Mouse (Mus musculus): ENCODE results near the gene Nalcn. TPM values are rescaled to one million over a fixed set of nuclear protein-coding genes. Genes with fewer than 3 reads are reported as not detected.
"Not testable (repeated sequence)": the region's sequence is repeated elsewhere in the genome, so short reads cannot be mapped to it uniquely, and the experiment has no call there.

Nalcn gene
- under 1 TPM; 0.18 to 0.28 TPM for total RNA-seq (2021)

DNA sequence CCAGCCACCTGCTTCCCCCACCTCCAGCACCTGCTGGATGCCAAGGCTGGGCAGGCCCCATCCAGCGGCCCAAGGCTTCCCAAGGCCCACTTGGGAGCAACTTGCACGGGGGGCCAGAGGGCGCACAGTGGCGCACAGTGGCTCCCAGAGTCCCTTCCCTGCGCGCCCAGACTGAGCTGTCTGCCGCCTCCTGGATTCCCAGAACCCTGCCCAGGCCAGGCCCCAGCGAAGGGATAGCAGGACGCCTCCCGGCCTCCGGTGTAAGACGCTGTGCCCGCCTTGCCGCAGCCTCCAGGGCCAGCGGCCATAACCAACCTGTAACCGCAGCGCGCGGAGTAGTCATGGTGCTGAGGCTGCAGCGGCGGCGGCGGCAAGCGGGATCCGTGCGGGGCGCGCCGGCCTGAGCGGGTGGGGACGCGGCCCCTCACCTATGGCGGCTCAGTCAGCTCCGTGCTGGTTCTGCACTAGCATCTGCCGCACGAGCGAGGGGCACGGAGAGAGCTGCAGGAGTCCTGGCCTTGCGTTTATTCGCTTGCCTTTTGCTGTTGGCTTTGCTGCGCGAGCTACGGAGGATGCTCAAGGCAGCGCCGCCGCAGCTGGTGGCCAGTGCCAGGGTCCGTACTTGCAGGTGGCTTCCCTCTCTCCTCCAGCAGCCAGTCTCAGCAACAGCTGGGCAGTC, at the start of gene Nalcn:
TSS of gene Nalcn (minus strand) at position 644 of the 679 bp plus-strand sequence.
- no peak for DNase-seq (ENCODE audit: low spot score)
- intact Hi-C loops (cut with DNase I), result no loop called here

DNA sequence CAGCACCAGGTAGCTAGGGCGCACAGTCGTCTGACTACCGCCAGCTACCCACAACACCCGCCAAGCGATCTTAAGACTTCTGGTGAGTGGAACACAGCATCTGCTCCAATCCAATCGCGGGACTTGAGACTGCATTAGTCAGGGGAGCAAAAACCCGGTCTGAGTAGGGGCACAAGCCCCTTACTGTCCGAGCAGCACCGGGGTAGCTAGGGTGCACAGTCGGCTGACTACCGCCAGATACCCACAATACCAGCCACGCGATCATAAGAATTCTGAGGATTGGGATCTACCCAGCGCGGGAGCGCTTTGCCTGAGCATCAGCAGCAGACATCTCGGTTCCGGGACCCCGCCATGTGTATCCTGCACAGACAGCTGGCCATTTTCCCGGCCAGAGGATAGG, 44.1 kb upstream of the Nalcn start:
- intact Hi-C loops (cut with DNase I); DNase-seq (ENCODE audit: low spot score): not testable (repeated sequence)

DNA sequence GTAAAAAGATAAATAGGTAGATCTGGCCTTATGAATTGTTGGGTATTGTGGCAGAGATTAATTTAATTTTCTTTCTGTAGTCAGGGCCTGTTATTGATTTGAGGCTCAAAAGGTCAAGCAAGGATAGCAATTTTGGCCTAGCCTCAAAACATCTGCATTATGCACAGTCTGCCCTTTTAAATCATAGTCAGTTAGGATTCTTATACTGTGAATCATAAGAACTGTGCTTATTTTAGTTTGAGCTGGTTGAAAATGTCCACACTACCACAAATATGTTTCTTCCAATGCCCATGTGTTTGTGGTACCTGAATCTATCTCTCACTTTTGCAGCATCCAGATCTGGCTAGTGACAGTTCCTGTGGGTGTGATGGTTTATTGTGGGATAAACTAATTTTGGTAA, 37.5 kb upstream of the Nalcn start:
- intact Hi-C loops (cut with DNase I), result no loop called here
- no peak for DNase-seq (ENCODE audit: low spot score)

DNA sequence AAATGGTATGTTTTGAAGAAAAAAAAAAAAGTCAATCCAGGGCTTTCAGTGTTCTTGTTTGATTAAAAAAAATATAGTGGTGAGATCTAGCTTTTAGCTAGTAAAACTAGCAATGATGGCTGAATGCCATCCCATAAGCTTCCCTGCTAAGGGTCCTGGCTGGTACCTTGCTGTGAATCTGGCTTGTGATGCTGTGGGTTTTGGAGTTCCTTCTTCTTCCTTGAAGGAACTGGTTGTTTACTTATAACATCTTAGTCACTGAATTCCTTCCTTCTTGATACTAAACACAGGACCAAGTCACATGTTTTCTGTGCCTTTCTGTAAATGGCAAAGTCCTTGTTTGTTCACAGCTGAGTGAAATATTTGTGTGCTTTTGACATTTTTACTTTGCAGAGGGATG, 36.3 kb upstream of the Nalcn start:
- no peak for DNase-seq (ENCODE audit: low spot score)
- intact Hi-C loops (cut with DNase I), result no loop called here

DNA sequence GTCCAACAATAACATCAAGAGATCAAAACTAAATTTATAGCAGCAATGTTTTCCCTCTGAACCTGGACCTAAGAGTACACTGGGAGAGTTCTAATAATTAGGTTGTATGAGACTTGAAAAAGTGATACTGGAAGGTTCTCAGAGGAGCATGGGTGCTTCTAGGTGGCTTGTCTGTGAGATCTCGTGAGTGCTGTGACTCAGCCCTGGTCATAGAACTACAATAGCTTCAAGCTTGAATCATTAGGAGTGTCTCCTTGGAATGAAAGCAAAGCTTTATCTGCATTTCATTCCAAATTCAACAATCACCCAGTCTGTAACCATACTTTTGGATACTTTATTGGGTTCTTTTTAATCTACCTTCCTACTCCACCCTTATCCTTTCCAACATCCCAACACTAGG, 35.4 kb upstream of the Nalcn start:
- DNase-seq (ENCODE audit: low spot score), result no peak
- intact Hi-C loops (cut with DNase I), result no loop called here

DNA sequence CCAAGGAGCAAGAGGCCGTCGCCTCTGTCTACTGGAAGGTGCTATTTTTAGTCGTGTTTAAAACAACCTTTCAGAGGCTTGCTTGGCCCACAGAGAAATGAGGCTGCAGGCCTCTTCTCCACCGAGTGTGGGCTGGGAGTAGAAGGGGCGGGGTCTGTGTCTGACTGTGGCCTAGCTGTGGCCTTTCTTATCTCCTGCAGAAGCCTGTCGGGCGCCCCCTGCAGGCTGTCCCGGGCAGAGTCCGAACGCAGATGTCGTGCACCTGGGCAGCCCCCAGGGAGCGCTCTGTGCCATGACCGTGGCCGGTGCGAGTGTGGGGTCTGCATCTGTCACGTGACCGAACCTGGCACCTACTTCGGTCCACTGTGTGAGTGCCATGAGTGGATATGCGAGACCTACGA, 34.1 kb upstream of the Nalcn start:
- DNase-seq (ENCODE audit: low spot score), result peak; percentile 6
- intact Hi-C loops (cut with DNase I), result no loop called here

DNA sequence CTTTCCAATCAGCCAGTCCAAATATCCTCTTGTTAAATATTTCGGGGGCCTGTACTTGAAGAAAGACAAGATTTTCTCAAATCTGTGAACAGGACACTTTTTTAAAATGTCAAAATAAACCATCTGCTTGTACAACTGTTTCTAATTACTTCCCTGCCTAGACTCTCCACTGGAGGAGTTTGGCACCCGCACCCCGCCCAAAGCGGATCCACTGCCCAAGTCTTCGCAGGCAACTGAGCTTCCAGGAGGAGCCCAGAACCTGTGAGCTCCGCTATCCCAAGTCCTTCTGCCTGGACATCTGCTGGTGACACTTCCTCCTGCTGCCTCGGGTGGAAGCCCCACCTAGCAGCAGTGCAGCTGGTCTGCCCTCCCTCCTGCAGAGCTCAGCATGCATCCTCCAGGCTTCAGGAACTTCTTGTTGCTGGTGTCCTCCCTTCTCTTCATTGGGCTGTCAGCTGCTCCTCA, 33.0 kb upstream of the Nalcn start, which contains the start of gene Itgbl1:
TSS of gene Itgbl1 (plus strand) at position 51 of the 465 bp plus-strand sequence.
- intact Hi-C loops (cut with DNase I), result no loop called here
- peak; percentile 5 for DNase-seq (ENCODE audit: low spot score)

DNA sequence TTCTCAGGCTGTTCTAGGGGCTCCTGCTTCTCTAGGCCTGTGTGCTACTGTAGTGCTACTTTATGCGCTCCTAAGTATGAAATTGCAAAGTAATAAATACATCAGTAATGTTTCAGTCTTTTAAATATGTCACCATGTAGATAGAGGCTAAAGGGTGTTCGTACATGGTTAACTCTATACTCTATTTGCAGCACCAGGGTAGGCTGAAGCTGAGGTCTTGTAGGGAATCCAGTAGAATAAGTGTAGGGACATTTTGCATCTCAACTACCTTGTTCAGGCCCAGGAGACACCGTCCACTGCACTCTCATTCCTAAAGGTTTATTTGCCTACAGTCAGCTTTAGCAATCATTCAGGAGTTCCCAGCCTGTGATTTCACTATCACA, 227 bp upstream of the Nalcn start:
- intact Hi-C loops (cut with DNase I), result no loop called here
- no peak for DNase-seq (ENCODE audit: low spot score)

DNA sequence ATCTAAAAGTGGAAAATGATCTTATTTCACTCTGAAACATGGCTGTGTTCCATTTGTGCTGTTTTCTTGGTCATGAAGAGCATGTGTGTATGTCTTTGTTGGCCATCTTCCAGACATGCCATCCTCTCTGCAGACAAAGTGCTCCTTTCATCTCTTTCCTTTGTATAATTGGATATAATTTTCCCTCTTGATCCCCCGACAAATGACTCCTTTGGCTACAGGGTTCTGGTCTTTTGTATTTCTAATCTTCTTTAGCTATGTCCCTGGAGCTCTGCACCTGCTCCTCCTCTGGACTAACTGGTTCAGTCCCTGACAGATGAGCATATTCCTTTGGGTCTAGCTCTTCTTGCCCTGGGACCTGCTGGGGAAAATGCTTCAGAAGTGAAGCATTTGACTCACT, 4.0 kb downstream of the Nalcn start:
- no peak for DNase-seq (ENCODE audit: low spot score)
- intact Hi-C loops (cut with DNase I), result no loop called here

DNA sequence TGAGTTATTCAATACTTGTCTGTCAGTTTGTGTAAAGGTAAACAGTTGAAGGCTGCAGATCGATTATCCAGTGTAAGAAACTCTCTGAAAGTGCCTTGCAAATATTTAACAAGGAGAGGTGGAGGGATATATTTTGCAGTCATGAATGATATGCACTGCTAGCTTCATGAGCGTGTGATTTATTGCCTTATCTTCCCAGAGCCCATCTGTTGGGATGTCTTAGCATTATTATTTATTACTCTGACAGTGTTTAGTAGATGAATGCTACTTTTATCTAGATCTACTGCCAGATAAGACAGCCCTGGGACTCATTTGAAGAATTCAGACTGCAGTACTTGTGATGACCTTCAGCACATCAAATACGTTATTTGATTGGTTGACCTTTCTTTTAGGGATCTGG, 31.7 kb downstream of the Nalcn start:
- no peak for DNase-seq (ENCODE audit: low spot score)
- intact Hi-C loops (cut with DNase I), result no loop called here

DNA sequence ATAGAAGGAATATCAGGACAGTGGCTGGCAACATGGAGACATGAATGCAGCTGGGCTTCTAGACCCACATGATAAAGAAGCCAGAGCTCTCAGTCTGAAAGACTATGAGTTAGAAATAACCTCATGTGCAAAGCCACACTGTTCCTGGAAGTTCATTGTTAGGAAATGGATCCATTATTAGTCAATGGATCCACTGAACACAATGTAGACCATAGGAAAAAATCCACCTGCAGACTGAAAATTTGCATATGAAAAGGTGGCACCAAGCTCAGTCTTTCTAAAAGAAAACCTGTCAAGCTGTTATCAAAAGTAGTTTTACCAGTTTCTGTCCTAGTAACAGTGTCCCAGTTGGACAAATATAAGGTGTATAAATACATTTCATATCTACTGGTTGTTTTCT, 39.5 kb downstream of the Nalcn start:
- no peak for DNase-seq (ENCODE audit: low spot score)
- intact Hi-C loops (cut with DNase I), result no loop called here

DNA sequence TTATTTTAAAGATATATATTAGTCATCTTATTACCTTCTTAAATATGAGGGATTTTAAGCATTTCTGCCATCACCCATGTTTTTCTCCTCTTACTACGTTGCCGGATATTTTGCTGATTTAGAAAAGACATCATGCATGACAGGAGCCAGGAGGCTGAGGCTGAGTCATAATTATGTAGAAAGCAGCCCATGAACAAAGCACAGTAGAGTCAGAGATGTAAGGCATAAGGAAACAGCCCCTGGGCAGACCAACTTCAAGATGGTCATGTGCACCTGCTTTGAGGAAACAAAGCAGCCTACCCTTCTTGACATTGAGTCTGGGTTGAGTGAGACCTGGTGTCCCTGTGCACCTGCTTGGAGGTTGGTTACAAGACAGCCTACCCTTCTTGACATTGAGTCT, 44.5 kb downstream of the Nalcn start:
- DNase-seq (ENCODE audit: low spot score), result no peak
- intact Hi-C loops (cut with DNase I), result no loop called here

DNA sequence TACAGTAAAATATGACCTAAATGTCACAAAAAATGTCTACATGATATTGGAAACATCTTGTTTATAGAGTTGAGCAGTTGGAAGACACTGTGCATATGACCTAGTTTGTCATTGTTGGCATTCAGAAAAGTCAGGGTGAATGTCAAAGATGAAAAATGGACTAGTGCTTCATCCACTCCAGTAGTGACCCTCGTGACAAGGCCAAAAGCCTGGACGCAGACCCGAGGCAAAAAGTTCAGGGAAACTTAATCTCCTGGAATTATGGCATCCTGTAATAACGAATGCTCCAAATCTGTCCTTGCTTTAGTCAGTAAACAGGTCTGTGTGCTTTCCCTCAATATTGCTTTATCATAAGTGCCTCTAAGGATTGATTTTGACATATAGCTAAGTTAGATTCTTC, 51.6 kb downstream of the Nalcn start:
- no peak for DNase-seq (ENCODE audit: low spot score)
- intact Hi-C loops (cut with DNase I), result no loop called here

DNA sequence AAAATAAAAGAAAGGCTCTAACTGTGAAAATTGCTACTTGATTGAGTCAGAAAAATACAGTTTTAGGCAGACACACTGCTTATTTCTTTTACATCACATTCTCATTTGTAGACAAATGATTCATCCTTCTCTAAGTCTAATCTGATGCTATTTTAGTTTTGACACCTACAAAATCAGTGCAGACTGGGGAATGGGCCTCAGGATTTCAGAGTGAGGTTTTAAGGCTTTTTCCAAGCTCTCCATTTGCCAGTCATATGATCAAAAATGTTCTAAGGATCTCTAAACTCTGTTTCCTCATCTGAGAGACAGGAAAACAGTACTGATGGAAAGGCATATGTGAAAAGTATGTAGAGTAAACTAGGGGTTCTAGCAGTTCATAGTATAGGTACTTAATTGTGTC, 52.0 kb downstream of the Nalcn start:
- no peak for DNase-seq (ENCODE audit: low spot score)

DNA sequence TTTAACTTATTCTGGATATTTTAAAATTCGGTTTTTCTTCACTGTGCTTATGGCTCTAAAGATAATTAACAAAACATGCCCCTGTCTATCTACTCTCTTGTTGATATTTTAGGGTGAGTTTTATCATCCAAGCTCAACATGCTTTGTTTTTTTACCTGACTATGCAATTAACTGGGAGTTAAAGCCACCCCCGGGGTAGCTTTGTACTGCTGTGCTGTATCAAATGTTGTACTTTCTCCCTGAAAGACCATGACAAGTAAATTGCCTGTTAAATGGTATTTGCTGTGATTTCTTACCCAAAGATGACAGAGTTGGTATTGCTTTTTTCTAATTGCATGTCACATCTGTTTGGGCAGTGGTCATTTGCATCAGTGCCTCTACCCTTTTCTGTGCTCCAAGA, 60.3 kb downstream of the Nalcn start:
- intact Hi-C loops (cut with DNase I), result no loop called here
- no peak for DNase-seq (ENCODE audit: low spot score)

More for the DNA sequence above, 52.0 kb downstream of the Nalcn start:
- intact Hi-C loops (cut with DNase I), result no loop called here

DNA sequence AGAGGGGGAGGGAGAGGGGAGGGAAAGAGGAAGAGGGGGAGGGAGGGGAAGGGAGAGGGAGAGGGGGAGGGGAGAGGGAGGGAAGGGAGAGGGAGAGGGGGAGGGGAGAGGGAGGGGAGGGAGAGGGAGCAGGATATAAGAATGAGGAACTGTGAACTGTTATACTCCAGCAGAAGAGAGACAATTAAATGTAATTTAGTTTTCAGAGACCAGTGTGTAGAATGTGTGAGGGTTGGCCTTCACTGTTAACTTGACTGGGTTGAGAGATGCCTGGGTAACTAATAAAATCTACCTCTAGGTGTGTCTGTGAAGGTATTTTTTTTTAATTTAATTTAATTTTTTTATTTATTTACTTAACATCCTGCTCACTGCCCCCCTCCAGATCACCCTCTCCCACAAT, 71.4 kb downstream of the Nalcn start:
- intact Hi-C loops (cut with DNase I), result no loop called here
- no peak for DNase-seq (ENCODE audit: low spot score)

DNA sequence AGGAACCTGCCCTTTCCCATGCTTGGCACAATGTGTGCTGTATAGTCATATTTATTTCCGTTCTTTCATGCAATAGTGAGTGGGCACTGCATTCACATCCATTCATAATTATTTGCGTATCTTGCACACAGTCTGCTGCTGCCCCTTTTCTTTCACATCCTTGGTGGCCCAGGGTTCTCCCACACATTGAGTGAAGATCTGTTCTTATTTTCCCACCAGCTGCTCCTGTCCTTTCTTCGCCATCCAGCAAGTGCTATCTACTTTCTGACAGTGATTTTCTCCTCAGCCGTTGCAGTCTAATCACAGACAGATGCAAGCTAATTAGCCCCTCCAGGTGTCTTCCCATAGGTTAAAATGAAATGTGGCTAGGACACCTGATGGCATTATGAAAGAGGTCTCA, 72.0 kb downstream of the Nalcn start:
- intact Hi-C loops (cut with DNase I), result no loop called here
- no peak for DNase-seq (ENCODE audit: low spot score)

DNA sequence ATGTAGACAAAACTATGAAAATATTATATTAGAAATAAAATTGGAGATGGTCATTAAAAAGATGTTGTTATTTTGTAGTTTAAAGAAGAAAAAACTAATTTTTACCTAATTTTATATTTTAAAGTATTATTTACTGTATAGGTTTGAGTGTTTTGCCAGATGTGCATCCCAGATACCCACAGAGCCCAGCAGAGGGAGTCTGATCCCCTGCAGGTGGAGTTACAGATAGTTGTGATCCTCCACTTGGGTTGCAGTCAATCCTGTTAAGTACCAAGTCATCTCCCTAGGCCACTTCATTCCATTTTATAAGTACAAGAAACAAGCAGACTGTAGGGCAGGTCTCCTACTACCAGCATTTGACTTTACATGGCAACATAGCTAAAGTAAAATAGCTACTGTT, 84.6 kb downstream of the Nalcn start:
- intact Hi-C loops (cut with DNase I), result no loop called here
- DNase-seq (ENCODE audit: low spot score), result no peak

DNA sequence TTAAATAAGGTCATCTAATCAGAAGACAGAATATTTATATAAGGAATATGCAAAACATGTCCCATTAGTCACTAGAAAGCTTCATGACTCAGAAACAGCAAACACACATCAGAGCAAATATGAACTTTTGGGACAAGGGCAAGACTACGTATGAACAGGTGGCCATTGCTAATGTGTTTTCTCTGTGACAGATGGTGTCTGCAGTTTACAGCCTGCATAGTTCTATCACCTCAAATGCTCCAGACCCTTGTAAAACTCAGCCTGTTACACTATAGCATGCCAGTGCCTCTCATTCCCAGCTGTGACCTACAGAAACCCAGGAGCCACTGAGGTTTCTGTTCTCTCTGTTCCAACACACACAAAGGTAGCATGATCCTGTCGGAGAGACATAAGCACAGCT, 91.3 kb downstream of the Nalcn start:
- DNase-seq (ENCODE audit: low spot score), result no peak
- intact Hi-C loops (cut with DNase I), result no loop called here

DNA sequence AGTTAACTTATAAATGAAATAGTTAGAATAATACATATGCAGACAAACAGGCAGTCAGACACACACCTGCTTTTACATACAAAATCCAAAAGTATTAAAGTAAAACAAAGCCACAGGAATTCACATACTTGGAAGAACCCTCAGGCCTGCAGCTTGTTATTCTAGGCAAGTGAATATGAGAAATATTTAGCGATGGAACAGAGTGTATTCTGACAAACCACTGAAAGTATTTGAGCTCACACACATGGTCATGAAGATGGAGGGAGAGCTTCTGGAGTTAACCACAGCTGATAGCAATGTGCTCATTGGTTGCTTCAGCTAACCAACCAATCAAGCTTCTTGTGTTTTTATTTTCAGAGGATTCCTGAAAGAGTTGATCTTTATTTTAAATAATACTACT, 93.9 kb downstream of the Nalcn start:
- DNase-seq (ENCODE audit: low spot score), result no peak
- intact Hi-C loops (cut with DNase I), result no loop called here

DNA sequence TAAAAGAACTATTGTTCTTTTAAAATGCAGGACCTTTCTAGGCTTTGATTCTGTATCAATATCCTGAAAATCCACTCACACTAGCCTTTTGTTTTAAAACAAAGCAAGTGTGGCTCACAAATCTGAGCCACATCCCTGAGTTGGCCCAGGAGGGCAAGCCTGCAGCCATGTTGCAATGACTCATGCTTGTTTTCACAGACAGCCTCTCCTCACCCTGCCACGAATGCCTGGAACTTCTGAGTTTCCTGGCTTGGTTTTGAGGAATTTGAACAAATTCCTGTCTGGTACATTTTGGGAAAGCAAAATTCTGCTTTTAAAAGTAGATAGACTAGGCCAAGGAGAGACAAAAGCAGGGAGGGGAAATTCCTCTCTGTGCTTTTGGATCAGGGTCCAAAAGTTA, 95.7 kb downstream of the Nalcn start:
- intact Hi-C loops (cut with DNase I), result no loop called here
- DNase-seq (ENCODE audit: low spot score), result peak; percentile 40

DNA sequence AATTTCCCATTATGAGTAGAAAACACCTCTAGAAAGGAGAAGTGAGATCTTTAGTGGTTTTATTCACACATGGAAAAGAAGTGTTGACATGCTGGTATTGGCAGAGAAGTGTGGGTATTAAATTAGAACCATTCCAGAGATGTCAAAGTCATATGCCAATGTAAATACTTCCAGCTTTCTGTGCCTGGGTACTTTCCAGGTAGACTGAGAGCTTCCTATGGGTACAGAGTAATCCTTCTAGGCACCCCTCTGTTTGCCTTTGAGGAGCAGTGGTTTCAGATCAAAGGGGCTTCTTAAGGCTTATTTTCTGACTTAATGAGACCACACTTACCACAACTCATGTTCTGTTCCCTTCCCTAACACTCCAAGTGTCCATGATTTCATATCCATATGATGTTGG, 97.8 kb downstream of the Nalcn start:
- no peak for DNase-seq (ENCODE audit: low spot score)
- intact Hi-C loops (cut with DNase I), result no loop called here
